Mouse (Mus musculus): ENCODE measurements around the gene Pcmt1. TPM values are rescaled to one million over a fixed set of nuclear protein-coding genes. Genes with fewer than 3 reads are reported as not detected.

Pcmt1 gene
- 100 to 1,000 TPM in 1 of 2 experiments, 10 to 100 TPM in 1; 98.7 to 106 TPM for total RNA-seq (2021)
- long read RNA-seq, experiment 1, transcript Pcmt1-208 (8 exons, 2,757 nt): minor isoform, 47 of 212 reads
- long read RNA-seq, experiment 1, transcript Pcmt1-202 (8 exons, 2,491 nt): major isoform, 102 of 212 reads
- long read RNA-seq, experiment 1, transcript Pcmt1-210 (7 exons, 1,132 nt): minor isoform, 23 of 212 reads
- long read RNA-seq, experiment 1, partial matches to known transcripts: 9 of 212 reads
- long read RNA-seq, experiment 1, other reads (novel, unspliced or antisense): 31 of 212 reads
- long read RNA-seq, experiment 2, transcript Pcmt1-208 (8 exons, 2,757 nt): minor isoform, 36 of 191 reads
- long read RNA-seq, experiment 2, transcript Pcmt1-202 (8 exons, 2,491 nt): major isoform, 96 of 191 reads
- long read RNA-seq, experiment 2, transcript Pcmt1-210 (7 exons, 1,132 nt): minor isoform, 16 of 191 reads
- long read RNA-seq, experiment 2, partial matches to known transcripts: 9 of 191 reads
- long read RNA-seq, experiment 2, other reads (novel, unspliced or antisense): 34 of 191 reads

DNA sequence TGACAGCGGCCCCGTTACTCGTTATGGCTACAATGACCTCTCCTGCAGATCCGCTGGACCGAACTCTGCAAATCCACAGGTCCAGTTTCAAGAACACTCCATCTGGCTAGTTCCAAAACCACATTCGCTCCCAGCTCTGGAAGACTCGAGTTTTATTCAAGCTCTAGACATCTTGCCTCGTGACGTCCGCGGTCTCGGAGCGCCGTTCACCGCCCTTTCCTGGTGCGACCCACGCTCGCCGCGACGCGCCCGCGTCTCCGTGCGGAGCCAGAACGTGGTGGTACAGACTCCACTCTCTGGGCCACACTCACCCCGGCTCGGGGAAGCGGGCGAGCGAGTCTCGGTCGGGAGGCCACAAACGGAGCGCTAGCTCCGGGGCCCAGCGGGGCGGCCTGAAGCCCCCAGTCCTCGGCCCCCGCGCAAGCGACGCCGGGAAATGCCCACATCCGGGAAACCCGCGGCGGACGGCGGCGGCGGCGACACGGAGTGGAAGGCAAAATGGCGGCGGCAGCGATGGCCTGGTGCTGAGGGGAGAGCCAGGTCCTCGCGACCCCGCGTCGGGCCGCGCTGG is at the start of gene Pcmt1, which contains the start of gene Lats1:
Gene Pcmt1, minus strand, starts transcription at position 406 of the 571 bp plus-strand sequence.
Gene Lats1, plus strand, starts transcription at position 484 of the 571 bp plus-strand sequence.
- DNase-seq: peak; percentile 91 to 93
- intact Hi-C loops (cut with DNase I): no loop called here

DNA sequence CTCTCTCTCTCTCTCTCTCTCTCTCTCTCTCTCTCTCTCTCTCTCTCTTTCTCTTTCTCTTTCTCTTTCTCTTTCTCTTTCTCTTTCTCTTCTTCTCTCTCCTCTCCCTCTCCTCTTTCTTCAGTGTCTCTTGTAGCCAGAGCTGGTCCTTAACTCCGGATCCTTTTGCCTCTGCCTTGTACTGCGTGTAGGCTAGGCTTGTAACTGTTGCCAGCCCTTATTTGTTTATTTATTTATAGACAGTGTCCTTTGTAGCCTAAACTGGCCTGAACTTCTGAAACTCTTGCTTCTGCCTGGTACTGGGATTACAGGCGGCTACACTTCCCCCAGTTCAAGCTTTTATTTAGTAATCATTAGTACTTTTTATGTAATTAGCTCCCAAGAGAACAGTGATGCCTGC is 46.1 kb upstream of the Pcmt1 start:
- DNase-seq: no peak
- intact Hi-C loops (cut with DNase I): no loop called here

DNA sequence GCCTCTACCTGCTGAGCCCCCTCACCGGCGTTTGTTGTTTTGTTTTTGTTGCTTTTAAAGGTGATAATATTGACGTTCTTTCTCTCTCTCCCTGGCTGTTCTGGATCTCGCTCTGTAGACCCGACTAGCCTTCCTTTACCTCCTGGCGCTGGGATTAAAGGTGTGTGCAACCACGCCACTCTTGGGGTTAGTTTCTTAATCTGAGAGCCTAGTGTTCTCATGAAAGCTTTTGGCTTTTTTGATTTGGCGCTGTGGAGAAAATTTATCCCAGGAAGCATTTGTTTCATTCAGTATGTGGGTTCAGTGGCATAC is 45.5 kb upstream of the Pcmt1 start:
- DNase-seq: no peak
- intact Hi-C loops (cut with DNase I): no loop called here

DNA sequence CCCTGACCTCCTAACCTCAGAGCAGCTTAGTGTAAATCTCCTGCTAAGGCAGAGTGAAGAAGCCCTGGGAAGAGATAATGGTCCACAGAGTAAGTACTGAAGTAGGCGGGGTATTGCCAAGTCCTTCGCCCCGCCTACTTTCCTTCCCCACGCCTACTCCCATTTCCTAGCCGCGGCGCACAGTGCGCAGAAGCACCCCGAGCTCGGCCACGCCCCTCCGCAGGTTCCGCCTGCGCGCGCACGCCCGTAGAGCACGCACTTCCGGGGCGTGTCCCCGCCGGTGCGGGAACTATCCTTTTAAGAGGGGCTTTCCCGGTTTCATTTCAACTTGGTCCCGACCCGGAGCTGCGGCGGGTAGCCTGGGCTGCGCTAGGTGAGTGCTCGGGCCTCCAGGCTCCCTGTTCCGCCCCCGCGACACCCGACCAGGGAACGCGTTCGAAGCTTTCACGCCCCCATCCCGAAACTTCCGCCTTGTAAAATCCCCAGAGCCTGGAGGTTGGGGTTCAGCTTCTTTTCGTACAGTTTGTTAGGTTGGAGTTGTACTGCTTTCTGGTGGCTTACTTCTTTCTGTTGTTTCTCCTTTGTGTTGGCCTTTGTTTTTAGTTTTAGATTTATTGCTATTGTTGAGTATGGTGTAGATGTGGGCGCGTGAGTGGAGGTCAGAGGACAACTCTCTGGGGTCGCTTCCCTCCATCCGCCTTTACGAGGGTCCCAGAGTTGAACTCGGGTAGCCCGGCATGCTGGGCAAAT is 45.0 kb upstream of the Pcmt1 start, which contains the start of gene Katna1:
Gene Katna1, plus strand, starts transcription at position 250 of the 750 bp plus-strand sequence.
- intact Hi-C loops (cut with DNase I): no loop called here
- DNase-seq: peak; percentile 93 to 96

DNA sequence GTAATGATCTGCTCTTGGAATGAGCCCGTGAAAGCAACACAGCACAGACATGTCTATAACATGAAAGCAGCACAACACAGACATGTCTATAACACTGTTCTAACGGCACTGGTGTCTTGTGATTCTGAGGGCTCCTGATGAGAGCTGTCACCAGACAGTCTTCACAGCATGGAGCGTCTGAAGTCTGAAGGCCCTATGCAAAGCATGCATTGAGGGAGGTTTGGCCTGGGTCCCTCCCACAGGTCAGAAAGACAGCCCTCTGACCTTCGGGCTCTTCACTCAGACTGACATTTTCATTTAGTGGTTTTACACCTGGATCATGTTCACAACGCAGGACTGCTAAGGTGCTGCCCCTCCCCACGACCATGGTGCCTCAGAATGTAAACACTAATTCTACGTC is 34.1 kb upstream of the Pcmt1 start:
- intact Hi-C loops (cut with DNase I): no loop called here
- DNase-seq: no peak

DNA sequence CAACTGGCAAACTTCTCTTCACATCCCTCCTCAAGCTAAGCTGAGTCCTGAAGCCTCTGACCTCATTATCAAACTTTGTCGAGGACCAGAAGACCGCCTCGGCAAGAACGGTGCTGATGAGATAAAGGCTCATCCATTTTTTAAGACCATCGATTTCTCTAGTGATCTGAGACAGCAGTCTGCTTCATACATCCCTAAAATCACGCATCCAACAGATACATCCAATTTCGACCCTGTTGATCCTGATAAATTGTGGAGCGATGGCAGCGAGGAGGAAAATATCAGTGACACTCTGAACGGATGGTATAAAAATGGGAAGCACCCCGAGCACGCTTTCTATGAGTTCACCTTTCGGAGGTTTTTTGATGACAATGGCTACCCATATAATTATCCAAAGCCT is 31.6 kb upstream of the Pcmt1 start:
- DNase-seq: no peak
- intact Hi-C loops (cut with DNase I): no loop called here

DNA sequence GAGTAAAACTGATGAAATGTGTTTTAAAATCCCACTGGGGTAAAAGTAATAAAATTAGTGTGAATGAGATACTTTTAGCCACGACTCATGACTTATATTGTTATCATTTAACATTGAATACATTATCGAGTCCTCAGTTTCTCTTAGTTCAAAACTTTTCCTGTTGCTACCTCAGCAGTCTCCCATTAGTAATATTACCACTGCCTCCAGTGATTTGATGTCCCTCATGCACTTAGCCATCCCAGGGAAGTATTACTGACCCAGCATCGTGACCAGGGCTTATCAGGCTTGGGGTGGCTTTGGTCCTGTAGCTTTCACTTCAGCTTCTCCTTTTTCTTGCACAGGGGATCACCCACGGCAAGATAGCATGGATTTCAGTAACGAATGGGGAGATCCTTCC is 29.2 kb upstream of the Pcmt1 start:
- DNase-seq: no peak
- intact Hi-C loops (cut with DNase I): no loop called here

DNA sequence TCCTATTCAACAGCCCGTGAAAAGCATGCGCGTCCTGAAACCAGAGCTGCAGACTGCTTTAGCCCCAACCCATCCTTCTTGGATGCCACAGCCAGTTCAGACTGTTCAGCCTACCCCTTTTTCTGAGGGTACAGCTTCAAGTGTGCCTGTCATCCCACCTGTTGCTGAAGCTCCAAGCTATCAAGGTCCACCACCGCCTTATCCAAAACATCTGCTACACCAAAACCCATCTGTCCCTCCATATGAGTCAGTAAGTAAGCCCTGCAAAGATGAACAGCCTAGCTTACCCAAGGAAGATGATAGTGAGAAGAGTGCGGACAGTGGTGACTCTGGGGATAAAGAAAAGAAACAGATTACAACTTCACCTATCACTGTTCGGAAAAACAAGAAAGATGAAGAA is 21.6 kb upstream of the Pcmt1 start:
- intact Hi-C loops (cut with DNase I): no loop called here
- no peak for DNase-seq

DNA sequence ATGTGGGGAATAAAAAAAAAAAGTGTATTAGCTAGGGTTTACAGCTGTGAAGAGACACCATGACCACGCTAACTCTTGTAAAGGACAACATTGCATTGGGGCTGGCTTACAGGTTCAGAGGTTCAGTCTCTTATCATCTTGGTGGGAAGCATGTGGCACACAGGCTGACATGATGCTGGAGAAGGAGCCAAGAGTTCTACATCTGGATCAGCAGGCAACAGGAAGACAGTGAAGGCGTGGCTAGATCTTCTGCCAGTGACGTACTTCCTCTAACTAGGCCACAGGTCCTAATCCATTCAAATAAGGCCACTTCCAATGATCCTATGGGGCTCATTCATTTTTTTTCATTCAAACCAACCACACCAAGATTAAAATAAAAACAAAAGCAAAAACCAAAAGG is 19.2 kb upstream of the Pcmt1 start:
- DNase-seq: no peak
- intact Hi-C loops (cut with DNase I): no loop called here

DNA sequence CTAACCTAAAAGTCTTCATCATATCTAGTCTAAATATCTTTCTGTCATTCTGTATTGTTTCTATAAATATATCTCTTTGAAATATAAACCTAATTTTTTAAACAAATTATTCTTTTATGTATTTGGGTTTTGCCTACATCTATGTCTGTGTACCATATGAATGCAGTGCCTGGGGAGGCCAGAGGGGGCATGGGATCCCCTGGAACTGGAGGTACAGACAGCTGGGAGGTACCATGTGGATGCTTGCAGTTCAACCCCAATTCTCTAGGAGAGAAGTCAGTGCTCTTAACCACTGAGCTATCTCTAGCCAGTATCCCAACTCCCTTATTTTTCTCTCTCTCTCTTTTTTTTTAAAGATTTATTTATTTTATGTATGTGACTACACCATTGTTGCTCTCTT is 14.3 kb upstream of the Pcmt1 start:
- DNase-seq: no peak
- intact Hi-C loops (cut with DNase I): no loop called here

DNA sequence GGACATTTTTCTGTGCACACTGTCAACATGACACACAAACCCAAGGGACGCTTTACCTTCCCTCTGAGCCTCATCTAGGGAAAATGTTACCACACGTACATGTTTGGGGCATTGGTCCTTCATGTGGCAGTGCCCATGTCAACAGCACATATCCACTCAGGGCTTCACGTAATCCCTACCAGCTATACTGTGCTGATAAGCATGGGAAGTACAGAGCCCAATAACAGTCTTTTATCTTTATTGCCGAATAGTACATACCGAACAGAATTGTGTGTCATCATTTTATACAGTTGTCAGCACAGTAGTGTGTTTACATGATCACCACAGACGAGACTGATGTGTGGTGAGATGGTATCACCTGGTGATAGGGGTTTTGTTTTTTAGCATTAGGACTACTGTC is 6.0 kb upstream of the Pcmt1 start:
- DNase-seq: no peak
- intact Hi-C loops (cut with DNase I): no loop called here

DNA sequence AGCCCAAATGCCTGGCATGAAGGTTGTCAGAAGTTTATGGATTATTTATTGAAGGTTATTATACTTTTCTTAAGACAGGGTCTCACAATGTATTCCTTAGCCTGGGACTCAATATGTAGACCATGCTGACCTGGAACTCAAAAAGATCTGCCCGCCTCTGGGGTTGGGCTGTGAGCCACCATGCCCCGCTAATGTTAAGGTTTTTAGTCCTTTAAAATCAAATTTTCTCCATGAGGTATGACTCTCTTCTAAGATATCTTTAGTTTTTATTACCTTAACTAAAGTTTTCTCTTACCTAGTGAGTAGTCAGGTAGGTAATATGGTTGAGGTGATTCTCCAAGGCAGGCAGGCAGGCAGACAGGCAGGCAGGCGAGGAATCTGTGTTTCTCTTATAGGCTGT is 1.3 kb upstream of the Pcmt1 start:
- intact Hi-C loops (cut with DNase I): no loop called here

DNA sequence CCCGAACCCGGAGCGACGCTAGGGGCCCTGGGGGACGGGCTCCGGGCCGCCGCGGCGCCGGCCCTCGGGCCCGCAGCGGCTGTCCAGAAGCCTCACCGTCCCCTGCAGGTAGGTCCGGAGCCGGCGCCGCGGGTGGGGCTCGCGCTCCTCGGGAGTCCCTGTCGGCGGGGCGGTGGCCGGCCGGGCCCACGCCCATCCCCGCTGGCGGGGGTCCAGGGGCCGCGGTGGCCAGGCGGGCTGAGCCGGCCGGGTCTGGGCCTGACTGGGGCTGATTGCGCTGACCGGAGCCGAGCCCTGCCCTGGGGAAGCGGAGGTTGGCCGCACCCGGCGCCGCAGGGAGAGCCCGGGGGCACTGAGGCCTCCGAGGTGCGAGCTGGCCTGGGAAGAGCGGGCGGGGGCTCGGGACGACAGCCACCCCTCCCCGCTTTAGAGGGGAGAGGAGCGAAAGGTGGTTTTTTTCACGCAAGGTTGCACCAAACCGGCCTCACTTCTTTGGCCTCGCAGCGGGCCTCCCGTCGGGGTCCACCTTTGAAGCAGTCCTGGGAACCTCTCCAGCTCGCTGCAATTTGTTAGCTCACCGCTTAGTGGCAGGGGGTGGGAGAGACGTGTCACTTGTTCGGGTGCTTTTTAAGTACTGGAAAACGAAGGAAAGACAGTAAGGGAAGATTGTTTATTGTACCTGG is 548 bp upstream of the Pcmt1 start:
- intact Hi-C loops (cut with DNase I): no loop called here
- DNase-seq: peak; percentile 83

More for the DNA sequence above, 1.3 kb upstream of the Pcmt1 start:
- no peak for DNase-seq

DNA sequence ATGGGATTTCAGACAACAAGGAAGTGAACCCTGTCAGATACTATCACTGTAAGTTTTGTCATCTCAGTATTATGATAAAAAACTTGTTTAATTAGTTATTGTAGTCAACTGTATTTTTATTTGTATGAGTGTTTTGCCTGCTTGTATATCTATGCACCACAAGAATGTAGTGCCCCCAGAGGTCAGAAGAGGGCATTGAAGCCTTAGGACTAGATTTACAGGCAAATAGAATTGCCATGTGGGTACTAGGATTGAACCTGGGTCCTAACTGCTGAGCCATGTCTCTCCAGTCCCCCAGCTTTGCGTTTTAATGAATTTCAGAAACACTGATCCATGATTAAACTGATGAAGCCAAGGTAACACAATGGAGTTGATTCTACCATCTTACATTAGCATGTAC is 7.3 kb downstream of the Pcmt1 start:
- DNase-seq: peak in 1 of 2 experiments; percentile 21
- intact Hi-C loops (cut with DNase I): no loop called here

DNA sequence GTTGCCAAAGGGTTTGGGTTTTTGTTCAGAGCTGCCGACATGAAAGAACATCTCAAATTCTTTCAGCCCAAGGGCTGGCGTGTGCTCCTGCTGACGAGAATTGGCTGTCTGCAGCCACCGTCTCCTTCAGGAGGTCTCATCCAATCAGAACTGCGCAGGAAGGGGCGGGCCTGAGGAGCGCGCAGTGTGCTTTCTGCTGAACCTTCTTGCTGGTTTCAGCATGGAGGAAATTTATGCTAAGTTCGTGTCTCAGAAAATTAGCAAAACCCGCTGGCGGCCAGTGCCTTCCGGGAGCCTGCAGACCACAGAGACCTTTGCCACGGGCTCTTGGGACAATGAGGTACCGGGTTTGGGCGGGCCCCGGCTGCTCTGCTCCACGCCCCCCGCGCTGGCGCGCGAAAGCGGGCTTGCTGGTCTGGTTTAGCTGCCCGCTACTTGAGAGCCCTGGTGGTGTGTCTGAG is 13.6 kb downstream of the Pcmt1 start, which contains the start of gene Nup43:
Gene Nup43, plus strand, starts transcription at position 162 of the 461 bp plus-strand sequence.
- intact Hi-C loops (cut with DNase I): no loop called here

DNA sequence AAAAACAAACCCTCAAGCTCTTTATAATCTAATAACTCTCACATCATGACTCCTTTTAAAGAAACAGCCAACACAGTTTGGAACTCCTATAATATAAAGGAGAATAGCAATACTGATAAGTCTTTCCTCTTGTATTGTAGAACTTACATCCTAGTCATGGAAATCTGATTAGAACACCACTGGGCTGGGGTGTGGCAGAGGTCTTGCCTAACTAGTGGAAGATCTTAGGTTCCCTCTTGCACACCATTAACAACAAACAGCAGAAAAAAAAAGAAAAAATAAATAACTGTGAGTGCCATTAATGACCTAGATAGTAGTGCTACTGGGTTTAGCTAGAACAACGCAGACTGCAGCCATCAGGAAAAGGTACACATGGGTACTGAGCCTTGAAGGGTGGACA is 16.0 kb downstream of the Pcmt1 start:
- intact Hi-C loops (cut with DNase I): no loop called here
- no peak for DNase-seq

More for the DNA sequence above, 13.6 kb downstream of the Pcmt1 start, which contains the start of gene Nup43:
- peak; percentile 88 to 92 for DNase-seq

DNA sequence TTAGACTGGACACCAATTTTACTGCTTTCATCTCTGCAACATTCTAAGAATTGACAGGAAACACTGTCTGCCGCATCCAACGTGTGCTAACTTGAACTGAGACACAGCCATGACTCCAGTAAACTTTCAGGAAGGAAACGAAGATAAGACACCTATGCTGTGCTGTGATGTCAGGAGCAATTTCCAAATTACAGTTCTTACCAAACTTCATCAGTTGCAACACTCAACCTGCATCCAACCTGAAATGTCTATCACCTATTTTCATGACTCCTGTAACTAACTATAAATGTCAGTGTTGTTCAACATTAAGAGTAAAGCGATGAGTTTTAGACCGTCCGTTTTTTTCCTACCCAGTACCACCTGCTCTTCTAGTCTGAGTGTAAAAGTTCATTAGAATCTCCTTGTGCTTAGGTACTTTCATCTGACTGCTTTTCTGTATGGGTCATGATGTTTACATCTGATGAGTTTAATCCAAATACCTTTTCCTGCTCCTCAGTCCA is 16.9 kb downstream of the Pcmt1 start:
- DNase-seq: no peak
- intact Hi-C loops (cut with DNase I): no loop called here

DNA sequence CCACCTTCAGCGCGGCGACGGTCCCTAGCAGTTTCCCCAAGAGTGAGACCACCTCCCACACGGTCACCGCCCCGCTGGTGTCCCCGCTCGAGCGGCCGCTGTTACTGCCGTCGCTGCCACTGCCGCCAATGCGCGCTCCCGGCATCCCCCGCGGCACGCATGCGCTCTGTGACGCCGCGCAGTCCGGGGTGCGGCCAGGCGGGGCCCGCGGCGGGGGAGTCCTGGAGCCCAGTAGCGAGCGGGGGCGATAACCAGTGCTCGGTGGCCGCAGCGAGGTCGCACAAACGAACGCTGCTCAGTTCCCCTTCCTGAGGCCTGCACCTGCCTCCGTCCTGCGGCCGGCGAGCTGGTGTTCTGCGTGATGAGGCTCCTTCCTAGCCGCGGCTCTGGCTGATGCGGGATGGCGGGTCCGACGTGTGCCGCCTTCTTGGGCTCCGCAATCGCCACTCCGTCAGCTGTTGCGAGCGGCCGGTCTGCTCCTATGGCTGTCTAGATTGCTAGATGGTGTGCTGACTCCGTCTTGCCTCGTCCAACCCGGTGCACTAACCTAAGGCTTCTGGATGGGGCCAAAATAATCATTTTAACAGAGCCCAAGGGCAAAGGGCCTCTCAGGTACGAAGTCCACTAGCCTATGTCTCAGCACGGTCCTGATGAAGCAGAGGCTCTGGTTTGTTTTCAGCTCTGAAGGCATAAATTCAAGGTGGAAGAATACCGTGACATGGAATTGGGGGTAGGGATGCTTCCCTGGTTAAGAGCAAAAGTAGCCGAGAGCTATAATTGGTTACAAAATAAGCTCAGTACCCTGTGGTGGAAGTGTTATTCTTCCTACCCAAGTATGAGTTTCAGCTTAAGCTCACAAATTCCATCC is 17.5 kb downstream of the Pcmt1 start:
- intact Hi-C loops (cut with DNase I): no loop called here
- DNase-seq: peak; percentile 96 to 97

DNA sequence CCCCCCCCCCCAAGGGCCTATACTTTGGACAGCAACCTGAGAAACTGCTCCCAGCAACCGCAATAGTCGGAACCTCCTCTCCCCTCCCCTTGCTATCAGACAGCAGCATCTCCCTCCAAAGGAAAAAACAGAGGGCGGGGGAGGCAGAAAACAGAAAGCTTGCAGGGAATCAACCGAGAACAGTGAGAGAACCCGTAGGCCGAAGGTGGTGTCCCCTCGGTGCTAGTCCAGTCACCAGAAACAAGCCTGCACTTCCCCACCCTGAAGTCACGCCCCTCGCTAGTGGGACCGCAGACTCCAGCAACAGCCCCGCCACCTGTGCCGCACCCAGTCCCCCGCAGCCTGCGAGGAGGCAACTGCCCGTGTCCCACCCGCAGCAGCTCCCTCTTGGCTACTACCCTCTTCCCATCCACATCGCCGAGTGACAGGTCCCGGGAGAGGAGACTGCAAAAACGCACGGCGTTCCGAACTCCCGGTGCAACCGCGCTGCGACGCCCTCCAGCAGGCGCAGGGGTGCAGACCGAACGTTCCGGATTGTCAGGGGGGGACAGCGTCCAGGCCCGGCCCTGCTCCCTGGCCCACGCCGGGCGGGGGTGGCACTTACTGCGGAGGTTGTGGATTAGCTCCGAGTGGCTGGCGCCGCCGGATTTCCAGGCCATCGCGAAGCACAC is 18.3 kb downstream of the Pcmt1 start:
- DNase-seq: peak in 1 of 2 experiments; percentile 78
- intact Hi-C loops (cut with DNase I): no loop called here

Data from heart, postnatal 14 days (tissue).